Mouse (Mus musculus): ENCODE data around the gene Rab21. TPM values are rescaled to one million over a fixed set of nuclear protein-coding genes. Genes with fewer than 3 reads are reported as not detected.
A peak's percentile ranks its signal among the peaks of the same experiment; 100 is the strongest.
"Not testable (repeated sequence)": the region's sequence is repeated elsewhere in the genome, so short reads cannot be mapped to it uniquely, and the experiment has no call there.

The Rab21 gene
- total RNA-seq, 2 experiments from 2014 or later, result 52.7 to 58.9 TPM

DNA sequence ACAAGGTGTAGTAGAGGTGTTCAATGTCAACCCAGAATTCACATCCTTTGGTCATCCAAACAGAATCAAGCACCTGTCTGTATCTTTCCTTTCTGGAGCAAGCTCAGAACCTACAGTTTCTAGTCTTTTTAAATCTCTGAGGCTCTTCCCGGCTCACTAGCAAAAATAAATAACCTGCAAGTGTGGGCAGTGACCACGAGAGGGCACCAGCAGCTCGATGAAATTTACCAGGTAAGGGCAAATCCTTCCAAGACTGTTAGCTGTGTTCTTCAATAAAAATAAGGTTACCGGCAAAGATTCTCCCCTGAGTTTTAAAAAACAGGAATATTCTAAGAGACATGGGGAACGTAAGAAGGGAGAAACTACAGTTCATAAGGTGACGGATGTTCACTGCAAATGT, 7.9 kb upstream of the Rab21 start:
- peak; percentile 55 to 64 for DNase-seq

GRCm38 (mm10) chr10:115321317-115322035, 6.1 kb upstream of the Rab21 start:
- DNase-seq, result no peak

GRCm38 (mm10) chr10:115318388-115318787, 3.0 kb upstream of the Rab21 start:
- DNase-seq, result not testable (repeated sequence)

- DNase-seq, result no peak
These were observed 919 bp upstream of the Rab21 start for GRCm38 (mm10) chr10:115316313-115316712.

DNA sequence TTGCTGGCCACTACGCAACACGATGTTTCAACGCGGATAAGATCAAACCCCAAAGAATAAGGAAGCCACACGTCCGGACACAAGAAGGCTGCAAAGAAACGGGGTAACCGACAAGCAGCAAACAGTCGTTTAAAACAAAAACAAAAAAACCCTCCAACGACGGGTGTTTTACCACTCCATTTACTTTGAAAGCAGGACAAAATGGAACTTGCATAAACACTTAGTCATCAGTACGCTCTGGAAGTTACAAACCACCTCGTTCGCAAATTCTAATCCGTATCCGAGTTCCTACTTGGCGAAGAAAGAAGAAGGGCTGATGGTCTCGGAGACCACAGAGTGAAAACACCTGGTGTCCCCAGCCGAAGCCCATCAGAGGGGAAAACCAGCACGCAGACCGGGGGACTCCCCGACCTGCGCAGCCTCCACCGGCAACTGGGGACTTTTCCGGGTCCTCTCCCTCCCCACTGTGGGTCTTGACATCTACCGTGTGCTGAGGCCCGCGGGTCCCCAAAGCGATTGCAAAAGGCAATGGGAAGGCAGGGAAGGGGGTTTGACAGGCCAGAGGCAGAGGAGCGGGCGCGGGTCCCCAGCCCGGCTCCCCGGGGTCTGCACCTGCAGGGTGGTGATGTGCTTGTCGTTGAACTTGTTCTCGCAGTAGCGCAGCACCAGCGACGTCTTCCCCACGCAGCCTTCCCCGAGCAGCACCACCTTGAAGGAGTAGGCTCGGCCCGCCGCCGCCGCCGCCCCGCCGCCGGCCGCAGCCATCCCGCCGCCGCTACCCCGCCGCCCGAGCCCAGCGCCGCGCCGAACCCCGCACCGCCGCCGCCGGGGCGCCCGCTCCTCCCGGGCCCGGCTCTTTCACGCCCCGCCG, 577 bp downstream of the Rab21 start:
- peak in 1 of 2 experiments; percentile 41 for DNase-seq

- no peak for DNase-seq
These were observed 1.2 kb downstream of the Rab21 start for GRCm38 (mm10) chr10:115314287-115314581.

- no peak for DNase-seq
These were observed 1.6 kb downstream of the Rab21 start for GRCm38 (mm10) chr10:115313641-115314286.

DNA sequence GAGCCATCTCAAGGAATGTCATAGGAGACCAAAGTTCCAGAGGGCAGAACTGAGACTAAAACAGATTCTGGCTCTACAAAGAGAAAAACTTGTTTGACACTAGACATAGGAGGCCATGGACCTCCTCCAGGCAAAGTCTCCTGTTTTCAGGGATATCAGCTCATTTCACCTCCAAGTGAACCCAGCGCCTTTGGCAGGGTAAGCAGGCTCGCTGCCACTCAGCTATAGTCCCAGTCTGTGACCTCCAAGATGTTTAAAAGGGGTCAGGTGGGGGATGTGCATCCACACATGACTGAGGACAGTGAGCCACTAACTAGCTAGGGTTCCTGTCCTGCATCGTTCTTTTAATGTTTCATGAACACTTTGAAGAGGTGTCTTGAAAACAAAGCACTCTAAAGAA, 2.7 kb downstream of the Rab21 start:
- no peak for DNase-seq

GRCm38 (mm10) chr10:115312194-115312593, 3.2 kb downstream of the Rab21 start:
- DNase-seq, result no peak

DNA sequence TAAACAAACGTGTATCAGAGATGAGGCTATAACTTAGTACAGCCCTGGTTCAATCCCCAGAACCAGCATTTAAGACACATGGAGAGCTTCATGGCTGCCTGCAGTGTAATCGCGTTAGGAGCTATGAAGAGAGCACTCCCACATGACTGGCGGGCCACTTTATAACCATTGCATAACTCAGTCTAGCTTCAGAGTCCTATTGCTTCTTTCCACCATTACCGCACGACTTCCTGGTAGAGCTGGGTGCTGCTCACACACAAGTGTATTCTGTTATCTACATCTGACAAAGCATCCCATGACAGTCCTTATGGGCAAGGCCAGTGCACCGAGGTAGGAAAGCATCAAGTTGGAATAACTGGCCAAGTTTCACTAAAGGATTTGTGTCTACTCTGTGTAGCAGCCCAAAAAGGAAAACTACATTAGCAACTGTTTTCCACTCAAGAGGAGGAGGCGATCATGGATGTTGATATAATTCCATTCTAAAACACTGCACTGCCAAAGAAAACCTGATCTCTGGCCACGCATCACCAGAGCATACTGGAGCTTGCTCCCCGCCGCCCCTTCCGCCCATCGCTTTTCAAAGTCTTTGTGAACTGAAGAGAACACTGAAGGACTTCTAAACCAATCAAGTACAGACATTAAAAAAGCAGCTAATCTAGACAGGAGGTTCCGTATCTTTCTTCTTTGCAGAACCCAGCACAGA, 4.0 kb downstream of the Rab21 start:
- no peak for DNase-seq

GRCm38 (mm10) chr10:115309191-115309590, 6.2 kb downstream of the Rab21 start:
- no peak for DNase-seq

- no peak for DNase-seq
These were observed 8.0 kb downstream of the Rab21 start for GRCm38 (mm10) chr10:115307331-115307875.

DNA sequence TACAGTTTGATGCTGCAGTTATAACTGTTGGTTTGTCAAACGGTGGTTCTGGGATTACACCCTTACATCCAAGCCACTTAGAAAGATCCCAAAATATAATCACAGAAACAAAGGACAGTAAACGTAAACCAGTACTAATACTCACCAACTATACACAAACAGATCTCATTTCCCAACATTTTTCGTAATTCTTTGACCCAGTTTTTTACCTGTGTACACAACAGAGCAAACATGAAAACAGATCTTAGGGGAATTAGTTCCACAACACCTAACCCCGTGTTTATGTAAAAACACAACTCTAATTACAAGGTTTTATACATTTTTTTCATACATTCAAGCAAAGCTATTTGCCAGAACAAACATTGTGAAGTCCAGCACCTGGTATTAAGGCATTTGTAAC, 16.7 kb downstream of the Rab21 start:
- DNase-seq, result no peak

DNA sequence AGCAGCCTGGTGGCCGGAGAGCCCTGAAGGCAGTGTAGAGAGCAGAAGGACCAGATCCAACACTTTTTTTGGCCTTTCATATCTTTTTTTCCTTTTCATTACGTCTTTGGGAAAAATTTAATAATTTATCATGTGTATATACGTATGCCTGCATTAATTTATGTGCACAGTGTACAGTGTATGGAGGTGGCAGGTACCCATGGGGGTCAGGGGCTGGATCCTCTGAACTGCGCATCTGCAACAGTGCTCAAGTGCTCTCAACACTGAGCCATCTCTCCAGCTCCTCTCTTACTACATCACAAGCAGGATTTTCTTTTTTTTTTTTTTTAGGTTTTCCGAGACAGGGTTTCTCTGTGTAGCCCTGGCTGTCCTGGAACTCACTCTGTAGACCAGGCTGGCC, 17.8 kb downstream of the Rab21 start:
- DNase-seq, result no peak

- no peak for DNase-seq
These were observed 18.9 kb downstream of the Rab21 start for GRCm38 (mm10) chr10:115296401-115296935.

GRCm38 (mm10) chr10:115295162-115295561, 20.2 kb downstream of the Rab21 start:
- DNase-seq, result no peak

DNA sequence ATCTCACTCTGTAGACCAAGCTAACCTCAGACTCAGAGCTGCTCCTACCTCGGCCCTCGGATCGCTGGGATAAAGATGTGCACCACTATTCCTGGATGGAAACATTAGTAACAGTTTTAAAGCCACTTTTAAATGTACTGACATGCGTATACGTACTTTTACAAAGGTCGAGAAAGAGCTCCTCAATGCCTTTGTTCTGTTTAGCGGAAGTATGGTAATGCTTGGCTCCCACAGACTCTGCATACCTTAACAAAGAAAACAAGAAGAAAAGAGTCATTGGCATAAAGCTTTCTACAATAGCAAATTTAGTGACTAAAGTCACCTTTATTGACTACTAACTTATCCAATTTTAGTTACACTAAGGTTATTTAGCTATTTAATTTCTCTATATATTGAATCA, 20.7 kb downstream of the Rab21 start:
- DNase-seq, result no peak

DNA sequence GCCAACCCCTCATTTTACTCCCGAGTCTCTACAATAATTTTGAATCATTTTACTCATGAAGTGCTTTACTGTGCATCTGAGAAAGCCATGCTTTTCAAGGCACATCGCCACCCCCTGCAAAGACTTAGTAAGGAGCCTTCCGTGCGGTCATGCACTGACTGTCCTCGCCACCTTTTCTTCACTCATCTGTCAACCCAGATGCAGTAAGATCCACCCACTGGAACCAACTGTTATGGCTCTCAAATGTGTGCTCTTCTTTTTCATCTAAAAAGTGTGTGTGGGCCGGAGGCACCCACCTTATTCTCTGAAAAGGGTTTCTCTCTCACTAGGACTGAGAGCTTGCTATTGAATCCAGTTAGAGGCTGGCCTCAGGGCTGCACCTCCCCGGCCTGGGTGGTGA, 21.4 kb downstream of the Rab21 start:
- no peak for DNase-seq

DNA sequence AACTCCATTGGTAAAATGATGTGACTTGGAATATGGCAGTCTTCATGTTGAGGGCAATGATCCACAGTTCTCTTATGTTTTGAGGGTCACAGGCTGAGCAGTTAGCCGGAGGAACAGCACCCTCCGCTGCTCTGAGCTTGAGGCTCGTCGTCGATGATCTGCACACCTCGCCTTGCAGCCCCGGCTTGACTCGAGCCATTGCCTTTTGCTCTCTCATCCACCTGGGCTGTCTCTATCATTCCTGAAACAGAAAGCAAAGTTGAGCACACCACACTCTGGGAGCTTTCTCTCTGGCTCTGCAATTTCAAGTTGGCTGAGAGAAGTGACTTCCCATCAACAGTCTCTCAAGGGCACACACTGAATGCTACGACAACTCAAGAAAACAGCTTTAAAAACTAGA, 24.7 kb downstream of the Rab21 start:
- DNase-seq, result no peak

DNA sequence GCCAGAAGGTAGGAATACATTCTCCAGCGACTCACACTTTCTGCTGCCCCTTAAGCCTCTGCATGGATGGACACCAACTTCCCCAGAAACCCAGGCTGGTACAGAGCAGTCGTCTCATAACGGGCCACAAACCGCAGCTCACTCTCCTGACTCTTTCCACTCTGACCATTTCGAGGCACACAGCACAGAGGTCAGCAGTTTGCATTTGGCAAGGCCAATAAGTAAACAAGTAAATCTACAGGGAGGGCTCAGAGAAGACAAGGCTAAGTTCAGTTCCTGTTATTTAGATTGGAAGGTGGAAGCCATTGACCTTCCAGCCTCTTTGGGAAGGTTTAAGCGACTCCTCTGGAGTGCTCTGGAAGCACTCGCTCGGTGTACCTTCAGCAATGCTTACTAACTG, 26.5 kb downstream of the Rab21 start:
- DNase-seq, result no peak

GRCm38 (mm10) chr10:115284170-115284569, 31.2 kb downstream of the Rab21 start:
- DNase-seq, result no peak

- DNase-seq, result no peak
These were observed 34.0 kb downstream of the Rab21 start for GRCm38 (mm10) chr10:115281381-115281780.

All from layer of hippocampus, postnatal 36 days (tissue).